Mouse (Mus musculus): ENCODE results near the gene Col15a1.

DNA sequence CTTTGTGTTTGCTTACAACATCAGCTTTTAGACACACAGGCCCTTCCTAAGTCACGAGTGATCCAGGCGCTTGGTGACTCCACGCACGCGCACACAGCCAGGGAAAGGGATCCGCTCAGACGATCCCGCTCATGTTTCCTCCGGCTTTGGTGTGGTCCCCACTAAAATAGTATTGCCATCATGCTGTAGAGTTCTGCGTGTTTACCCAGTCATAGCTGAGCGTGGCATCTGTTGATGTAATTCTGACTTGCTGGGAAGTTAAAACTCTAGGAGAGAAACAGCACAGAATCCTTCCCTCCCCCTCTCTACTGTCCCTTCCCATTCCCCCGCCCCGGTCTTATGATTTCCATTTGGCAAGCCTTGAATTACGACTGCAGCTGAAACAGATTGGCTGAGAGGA, 104.7 kb downstream of the Col15a1 start:
- TF ChIP-seq CTCF (IDR thresholded peaks at IDR 0.05; ENCODE audit: borderline replicate concordance, extremely low read depth, insufficient read depth, insufficient read length) (no peak), POLR2A (IDR thresholded peaks at IDR 0.05; ENCODE audit: borderline replicate concordance, extremely low read depth, insufficient read depth, insufficient read length, poor library complexity, severe bottlenecking) (no peak)
